Mouse (Mus musculus): ENCODE data around the gene Pcbp1.
"Not testable (repeated sequence)": the region's sequence is repeated elsewhere in the genome, so short reads cannot be mapped to it uniquely, and the experiment has no call there.

The Pcbp1 gene

DNA sequence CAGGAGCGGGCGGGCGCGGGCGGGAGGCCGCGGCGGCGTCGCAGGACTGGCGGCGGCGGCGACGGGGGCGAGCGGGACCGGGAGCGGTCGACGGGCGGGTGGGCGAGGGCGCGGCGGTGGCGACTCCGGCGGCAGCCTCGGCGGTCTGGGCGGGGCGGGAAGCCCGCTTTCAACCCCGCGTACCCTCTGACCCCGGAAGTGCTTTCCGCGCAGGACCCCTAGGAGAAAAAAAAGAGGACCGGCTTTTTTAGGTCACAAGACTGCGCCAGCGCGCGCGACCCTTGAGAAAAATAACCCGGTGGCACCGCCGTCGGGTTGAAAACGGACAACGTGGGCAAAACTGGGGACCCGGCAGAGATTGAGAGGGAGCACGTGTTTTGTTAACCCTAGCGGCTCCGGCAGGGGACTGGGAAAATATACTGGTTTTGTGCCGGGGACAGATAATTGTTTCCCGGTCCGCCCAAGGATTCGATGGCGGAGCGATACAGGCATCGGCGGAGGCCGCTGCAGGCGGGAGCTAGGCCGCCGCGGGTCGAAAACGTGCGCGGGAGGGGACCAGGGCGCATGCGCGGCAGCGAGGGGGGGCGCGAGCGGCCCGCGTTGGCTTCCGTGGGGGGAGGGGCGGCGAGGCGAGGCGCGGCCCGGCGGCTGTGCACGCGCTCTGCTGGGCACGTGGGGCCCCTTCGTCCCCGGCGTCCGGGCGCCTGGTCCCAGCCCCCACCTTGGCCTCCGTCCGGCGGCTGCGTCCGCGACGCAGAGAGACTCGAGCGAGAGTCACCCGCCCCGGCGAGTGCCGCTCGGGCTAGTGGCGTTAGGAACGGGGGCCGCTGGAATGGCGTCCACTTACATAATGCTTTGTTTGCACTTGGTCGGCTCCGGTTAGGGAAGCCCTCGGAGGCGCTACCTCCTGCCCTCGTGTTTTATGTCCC lies at the start of gene Pcbp1:
Gene Pcbp1 (minus strand): TSS at position 290 of the 929 bp plus-strand sequence.
- DNase-seq (ENCODE audit: low read depth, low spot score): peak; percentile 96

DNA sequence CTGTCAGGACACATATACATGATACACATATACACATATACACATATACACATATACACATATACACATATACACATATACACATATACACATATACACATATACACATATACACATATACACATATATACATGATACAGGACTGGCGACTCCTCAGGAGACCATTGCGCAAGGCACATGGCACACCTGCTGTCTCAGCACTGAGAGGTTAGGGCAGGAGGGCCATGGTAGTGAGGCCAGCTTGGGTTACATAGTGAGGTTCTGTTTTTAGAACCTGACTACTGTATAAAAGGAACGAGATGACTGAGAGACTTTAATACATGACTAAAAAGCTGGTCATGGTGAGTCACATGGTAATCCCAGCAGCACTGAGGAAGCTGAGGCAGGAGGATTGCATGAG lies 48.4 kb upstream of the Pcbp1 start:
- no peak for DNase-seq (ENCODE audit: low read depth, low spot score)

DNA sequence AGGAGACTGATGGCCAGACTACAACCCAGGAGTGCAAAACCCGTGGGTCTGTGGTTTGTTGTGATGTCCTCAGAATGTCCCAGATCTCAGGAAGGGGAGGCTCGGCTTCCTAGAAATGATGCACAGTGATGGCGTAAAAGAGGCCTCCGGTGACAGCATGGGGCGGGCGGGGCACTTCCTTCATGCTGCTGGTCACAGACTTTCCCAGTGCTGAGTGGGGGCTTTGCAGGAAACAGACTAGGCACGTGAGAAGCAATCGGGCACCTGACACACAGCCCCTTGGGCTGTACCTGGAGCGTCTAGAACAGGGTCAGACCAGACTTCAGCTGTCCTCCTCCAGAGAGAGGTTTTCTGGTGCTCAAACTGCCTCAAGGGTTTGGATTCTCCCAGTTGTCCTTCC lies 44.7 kb upstream of the Pcbp1 start:
- no peak for DNase-seq (ENCODE audit: low read depth, low spot score)

DNA sequence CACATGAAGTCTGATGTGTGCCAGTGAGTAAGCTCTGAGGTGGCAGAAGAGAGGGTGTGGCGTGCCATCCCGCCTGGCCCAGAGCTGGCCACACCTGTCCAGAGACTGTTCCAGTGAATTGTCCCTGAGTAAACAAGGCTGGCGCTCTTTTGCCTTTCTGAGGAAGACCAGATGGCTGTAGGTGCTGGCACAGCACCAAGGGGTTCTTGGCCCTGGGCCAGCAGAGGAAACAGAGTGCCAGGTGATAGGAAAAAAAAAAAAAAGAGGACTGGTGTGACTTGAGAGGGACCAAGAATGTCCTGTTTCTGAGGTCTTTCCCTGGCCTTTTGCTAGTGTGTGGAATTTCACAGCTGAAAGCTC lies 43.3 kb upstream of the Pcbp1 start:
- no peak for DNase-seq (ENCODE audit: low read depth, low spot score)

DNA sequence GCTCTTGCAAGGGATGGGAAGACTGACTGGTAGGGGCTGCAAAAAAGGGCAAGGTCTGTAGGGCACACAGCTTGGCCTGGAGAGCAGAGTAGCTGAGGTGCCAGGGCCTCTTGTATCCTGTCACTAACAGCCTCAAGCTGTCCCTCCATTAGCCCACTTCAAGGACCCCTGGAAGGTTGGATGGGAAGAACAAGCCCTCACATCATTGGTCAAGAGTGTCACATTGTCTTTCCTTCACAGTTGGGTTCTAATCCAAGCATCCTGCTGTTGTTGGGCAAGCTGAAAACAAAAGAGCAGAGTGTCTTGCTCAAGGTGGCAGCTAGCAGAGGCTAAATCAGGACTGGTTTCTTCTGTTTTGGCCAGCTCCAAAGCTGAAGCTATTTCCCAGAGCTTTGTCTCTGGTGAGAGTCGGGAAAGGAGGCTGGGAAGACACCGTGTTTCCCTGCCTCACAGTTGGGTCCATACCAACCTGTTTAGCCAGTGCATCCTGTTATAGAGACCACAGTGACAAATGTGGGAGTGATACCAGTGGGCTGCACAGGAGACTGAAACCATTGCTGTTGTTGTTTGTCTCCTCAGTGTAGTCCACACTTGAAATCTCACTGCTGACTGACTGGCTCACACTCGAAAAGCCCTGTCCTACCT lies 42.8 kb upstream of the Pcbp1 start:
- DNase-seq (ENCODE audit: low read depth, low spot score): no peak

DNA sequence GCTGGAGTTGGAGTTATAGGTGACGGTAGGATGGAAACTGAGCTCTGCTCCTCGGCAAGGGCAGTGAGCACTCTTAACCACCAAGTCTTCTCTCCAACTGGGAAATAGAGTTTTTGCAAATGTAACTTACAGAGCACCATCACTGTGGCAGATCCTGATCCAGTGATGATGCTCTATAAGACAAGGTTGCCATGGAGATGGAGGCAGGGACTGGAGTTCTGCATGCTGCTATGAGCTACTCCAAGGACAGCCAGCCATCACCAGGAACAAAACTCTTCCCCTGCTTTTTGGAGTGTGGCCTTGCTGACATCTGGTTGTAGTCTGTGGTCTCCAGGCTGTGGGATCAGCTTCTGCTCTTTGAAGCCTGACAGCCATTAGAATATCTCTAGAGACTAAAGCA lies 39.7 kb upstream of the Pcbp1 start:
- DNase-seq (ENCODE audit: low read depth, low spot score): no peak

DNA sequence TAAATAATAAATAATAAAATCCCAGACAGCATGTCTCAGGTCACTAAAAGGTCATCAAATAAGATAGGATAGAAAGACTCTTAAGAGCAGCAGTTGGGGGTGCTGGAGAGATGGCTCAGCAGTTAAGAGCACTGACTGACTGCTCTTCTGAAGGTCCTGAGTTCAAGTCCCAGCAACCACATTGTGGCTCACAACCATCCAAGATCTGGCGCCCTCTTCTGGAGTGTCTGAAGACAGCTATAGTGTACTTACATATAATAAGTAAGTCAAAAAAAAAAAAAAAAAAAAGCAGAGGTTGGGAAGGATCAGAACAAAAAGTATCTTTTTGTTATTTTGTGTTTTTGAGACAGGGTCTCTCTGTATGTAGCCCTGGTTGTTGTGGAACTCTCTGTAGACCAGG lies 31.1 kb upstream of the Pcbp1 start:
- not testable (repeated sequence) for DNase-seq (ENCODE audit: low read depth, low spot score)

DNA sequence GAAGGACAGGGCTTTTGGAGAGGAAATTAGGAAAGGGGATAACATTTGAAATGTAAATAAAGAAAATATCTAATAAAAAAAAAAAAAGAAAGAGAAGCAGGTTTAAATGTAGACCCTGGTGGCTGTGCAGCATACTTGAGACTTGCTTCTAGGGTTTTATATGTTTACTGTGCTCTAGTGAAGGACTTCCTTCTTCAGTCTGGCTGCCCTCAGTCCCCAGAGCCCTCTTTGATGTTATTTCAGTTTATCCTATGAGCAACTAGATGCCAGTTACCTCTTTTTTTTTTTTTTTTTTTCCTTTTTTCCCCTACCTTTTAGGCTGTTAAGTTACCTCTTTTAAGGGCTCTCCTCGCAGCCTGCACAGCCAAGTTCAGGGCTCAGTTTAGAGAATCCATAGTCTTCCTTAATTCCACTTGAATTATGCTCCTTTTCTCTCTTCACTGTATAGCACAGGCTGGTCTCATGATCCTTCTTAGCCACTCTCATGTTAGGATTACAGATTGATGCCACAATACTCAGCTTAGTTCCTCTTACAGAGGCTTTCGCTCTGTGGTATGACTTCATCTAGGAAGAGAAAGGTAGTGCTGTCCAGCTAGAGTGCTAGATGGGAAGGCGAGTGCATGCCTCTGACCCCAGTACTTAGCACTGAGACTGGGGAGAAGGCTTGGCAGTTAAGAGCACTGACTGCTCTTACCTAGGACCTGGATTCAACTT lies 30.4 kb upstream of the Pcbp1 start:
- DNase-seq (ENCODE audit: low read depth, low spot score): no peak

DNA sequence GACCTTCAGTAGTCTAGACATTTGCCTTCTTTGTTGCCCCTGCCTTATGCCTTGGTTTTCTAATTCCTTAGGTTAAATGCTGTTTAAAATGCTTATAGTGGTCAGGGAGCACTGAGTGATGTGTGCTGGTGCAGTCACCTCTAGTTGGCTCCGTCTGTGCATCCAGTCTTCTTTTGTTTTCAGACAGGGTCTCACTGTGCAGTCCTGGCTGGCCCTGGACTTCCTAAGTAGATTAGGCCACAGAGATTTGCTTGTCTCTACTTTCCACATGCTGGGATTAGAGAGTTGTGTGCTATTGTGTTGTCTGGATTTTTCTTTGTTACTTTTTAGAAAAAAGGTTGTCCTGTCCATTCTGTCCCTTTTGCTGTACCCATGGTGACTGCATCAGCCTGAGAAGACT lies 24.5 kb upstream of the Pcbp1 start:
- no peak for DNase-seq (ENCODE audit: low read depth, low spot score)

DNA sequence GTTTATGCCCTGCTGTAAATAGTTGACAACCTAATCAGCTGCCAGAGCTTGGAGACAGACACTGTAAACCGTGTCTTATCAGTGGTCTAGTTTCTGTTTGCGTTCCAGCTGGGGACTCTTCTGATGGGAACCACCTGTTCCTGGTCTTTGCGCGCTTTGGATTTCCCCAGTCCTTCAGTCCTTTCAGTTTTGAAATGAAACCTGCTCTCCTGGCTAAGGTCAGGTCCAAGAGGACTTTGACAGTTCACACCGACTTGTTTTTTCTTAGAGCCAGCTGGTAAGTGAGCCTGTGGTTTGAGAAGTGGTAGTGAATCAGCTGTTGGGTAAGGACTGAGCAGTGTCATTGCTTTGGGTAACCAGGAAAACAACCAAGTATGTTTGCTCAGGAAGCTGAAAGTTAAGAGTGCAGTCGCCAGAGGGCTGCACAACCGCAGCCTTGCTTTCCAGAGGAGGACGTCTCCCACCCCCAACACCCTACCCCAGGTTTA lies 21.8 kb upstream of the Pcbp1 start:
- DNase-seq (ENCODE audit: low read depth, low spot score): no peak

DNA sequence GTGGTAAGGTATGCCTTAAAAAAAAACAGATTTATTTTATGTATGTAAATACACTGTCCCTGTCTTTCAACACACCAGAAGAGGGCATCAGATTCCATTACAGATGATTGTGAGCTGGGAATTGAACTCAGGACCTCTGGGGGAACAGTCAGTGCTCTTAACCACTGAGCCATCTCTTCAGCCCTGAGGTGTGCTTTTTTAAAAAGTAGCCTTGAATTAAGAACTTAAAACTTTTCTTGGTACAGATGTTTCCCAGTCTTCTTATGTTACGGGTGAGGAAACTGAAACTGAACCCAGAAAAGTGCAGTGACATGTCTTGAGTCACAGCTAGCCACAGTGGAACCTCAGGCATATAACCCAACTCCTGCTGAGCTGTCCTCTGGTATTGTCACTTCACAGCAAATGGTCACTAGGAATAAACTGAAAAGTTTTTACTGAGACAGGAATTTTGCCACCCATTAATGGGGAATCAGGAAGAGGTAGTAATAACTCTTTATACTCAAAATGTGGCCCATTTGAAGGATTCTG lies 21.2 kb upstream of the Pcbp1 start:
- DNase-seq (ENCODE audit: low read depth, low spot score): no peak

DNA sequence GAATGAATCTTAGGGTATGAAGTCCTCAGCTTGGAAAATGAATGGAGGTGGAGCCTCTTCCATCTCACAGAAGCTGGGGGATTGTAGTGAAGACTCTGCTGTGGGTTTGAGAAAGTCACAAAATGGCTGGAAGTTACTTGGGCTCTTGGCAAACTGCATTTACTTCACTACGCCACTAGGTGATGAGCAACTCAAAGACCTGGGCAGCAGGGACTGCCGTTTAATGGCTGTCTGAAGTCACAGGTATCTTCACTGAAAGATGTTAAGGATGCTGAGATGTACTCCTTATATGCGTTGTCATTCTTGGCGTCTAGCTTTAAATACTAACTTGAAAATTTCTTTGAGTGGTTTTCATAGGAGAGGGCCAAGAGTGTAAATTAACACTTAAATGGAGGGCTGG lies 19.1 kb upstream of the Pcbp1 start:
- DNase-seq (ENCODE audit: low read depth, low spot score): peak; percentile 61

DNA sequence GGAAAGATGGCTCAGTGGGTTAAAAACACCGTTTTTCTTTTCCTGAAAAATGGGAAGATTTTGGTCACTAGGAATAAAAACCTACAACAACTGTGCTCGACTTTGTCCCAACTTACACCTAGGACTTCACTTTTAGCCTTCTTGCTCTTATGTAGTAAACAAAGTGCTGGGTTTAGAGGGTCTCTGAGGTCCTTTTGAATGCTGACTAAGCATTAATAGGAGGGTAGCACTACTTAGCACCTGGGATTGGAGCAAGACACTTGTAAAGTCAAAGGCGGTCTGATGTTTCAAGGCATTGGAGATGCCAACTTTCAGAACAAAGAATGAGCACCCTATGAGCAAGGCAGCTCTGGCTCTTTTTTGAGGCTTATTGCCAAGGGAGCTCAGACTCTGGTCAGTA lies 17.7 kb upstream of the Pcbp1 start:
- no peak for DNase-seq (ENCODE audit: low read depth, low spot score)

DNA sequence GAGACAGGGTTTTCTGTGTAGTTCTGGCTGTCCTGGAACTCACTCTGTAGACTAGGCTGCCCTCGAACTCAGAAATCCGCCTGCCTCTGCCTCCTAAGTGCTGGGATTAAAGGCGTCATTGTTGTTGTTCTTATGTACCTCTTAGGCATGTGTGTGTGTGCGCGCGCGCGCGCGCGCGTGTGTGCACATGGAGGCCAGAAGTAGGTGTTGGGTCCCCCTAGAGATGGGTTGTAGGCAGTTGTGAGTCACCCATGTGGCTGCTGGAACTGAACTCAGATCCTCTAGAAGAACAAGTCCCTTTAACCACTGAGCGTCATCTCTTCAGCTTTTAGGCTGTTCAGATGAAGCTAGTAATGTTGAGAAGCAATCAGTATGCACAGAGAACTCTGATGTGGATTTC lies 16.9 kb upstream of the Pcbp1 start:
- DNase-seq (ENCODE audit: low read depth, low spot score): no peak

DNA sequence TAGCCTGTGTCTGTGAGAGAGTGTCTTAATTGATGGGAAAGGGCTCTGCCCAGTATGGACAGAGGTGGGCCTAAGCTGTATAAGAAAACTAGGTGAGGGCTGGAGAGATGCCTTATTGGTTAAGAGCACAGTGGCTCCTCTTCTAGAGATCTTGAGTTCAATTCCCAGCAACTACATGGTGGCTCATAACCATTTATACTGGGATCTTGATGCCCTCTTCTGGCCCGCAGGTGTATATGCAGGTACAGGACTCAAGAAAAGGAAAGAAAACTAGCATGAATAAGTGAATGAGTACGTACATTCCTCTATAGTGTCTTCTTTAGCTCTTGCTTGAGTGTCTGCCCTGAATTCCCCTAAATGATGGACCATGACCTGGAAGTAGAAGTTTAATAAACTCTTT lies 15.5 kb upstream of the Pcbp1 start:
- peak; percentile 57 for DNase-seq (ENCODE audit: low read depth, low spot score)

DNA sequence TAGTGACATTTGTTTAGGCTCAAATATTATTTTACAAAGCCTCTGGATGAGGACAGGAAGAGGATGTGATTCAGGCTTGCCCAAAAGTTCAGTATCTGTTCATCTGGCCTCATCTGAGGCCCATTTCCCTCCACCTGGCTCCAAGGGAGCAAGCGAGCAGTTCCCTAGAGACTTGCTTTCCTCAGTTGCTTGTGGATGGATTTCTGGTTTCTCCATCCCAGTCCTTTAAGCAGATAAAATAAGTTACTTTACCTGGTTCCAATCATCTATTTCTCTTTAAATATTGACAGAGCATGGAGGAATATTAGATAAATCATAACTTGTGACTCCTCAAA lies 2.3 kb upstream of the Pcbp1 start:
- DNase-seq (ENCODE audit: low read depth, low spot score): no peak

DNA sequence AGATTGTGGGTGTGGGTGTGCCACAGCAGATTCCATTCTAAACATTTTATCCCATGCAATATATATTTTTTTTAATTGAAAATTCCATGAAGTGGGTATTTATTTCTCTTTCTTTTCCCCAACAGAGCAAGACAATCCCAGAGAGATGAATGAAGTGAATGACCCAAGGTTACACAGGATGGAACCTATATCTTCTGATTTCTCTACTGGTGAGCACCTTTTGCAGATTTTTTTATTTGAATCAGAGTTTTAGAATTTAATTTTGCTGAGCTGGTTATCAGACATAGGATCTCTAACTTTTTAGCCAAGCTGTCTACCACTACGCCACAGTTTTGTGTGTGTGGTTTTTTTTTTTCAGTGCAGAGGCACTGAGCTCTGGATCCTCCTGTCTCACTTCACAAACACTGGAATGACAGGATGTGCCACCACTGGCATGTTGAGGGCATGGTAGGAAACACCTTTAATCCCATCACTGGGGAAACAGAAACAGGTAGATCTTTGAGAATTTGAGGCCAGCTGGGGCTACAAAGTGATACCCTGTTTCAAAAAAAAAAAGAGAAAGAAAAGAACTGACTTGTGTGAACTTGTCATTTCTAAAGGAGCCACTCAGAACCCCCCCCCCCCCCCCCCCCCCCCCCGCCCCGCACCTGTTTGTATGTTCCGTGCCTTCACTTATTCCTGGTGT lies 1.8 kb upstream of the Pcbp1 start:
- peak; percentile 71 for DNase-seq (ENCODE audit: low read depth, low spot score)

DNA sequence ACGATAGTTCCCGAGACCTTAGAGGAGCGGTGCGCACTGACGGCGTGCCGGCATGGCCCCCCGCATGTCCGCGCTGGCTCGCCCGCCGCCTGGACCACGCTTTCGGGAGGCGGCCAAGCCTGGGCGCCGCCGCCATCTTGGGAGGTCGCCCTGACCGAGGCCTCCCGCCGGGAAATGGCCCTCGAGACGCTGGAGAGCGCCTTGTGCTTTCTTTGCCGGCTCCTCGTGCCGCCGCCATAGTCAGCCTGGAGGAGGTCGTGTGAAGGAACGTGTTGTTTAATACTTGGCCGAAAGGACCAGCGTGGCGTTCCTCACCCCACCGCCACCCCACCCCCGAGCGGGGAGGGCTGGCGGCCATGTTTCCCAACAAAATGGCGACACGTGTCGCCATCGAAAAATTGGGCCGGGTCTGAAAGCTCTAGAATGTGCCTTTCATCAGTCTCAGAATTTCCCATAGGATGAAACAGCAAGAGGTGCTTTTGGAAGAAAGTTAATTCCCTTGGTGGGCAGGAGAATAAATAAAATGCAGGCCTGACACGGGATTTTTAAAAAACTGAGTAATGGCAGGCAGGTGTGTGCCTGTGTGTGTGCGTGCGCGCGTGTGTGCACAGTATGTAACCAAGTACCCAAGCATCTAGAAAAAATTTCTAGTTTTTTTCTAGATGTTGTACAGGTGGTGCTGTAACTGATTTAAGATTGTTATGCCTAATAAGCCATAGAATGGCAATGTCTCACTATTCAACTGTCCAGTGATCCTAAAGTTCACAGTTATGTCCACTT lies 1.0 kb upstream of the Pcbp1 start:
- peak; percentile 93 for DNase-seq (ENCODE audit: low read depth, low spot score)

DNA sequence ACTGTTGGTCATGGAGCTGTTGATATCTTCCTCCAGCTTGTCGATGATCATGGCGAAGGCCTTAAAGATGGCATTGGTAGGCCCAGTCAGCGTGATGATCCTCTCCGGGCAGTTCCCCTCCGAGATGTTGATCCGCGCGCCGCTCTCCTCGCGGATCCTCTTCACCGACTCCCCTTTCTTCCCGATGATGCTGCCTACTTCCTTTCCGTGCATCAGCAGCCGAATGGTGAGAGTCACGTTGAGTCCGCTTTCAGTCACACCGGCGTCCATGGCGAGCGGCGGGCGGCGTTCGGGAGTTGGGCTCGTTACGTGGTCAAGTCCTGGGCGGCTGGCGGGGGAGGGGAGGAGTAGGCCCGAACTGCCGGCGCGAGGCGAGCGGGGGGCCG lies 482 bp downstream of the Pcbp1 start:
- DNase-seq (ENCODE audit: low read depth, low spot score): peak; percentile 79

DNA sequence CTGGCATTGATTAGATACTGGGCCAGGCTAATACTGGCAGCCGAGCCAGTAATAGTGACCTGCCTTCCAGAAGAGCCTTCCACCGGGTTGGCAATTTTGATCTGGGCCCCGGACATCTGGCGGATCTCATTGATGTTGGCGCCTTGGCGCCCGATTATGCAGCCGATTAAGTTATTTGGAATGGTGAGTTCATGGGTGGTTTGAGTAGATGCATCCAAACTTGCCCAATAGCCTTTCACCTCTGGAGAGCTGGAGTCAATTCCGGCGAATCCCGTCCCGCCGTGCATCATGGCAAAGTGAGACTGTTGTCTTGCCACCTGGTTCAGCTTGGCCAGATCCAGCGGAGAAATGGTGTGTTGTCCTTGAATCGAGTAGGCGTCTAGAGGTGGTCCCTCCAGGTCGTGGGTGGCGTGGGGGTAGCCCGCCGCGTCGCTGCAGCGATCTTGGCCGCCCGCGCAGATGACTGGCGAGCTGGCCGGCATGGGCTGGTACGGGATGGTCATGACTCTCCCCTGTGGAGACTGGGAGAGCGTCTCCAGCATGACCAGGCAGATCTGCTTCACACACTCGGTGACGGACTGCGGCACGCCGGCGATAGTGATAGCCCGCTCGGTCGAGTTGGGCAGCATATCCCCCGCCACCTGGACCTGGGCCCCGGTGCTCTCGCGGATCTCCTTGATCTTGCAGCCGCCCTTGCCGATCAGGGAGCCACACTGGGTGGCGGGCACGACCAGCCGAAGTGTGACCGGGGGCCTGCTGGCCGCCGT lies 1.1 kb downstream of the Pcbp1 start:
- peak; percentile 32 for DNase-seq (ENCODE audit: low read depth, low spot score)

Measured in A20 (cell line).